Mouse (Mus musculus) kidney, embryonic 16.5 days (tissue): ENCODE data around the gene Cntrob. TPM values are rescaled to one million over a fixed set of nuclear protein-coding genes. Genes with fewer than 3 reads are reported as not detected.

ENCODE experiments used
- ATAC-seq: fragments of 200-750 bp; cut with Nextera tagmentation; 2 replicates; pipeline ENCODE4 v1.8.0; 2017; ENCODE audit warnings: moderate TSS enrichment; ENCODE audit not compliant: low FRiP score, low TSS enrichment
- H3K27ac ChIP-seq: fragments of 300-500 bp; sonication (generic); 2 replicates; pipeline ENCODE4 v1.5.1; 2014; ENCODE audit warnings: low read length
- H3K27me3 ChIP-seq: fragments of 300-500 bp; sonication (generic); 2 replicates; pipeline ENCODE4 v1.6.1; 2014; ENCODE audit warnings: low read length, control low read depth, mixed read lengths; ENCODE audit not compliant: insufficient read depth
- H3K36me3 ChIP-seq: fragments of 300-500 bp; sonication (generic); 2 replicates; pipeline ENCODE4 v1.6.1; 2014; ENCODE audit warnings: low read length, control low read depth, mixed read lengths; ENCODE audit not compliant: insufficient read depth
- H3K4me1 ChIP-seq: fragments of 300-500 bp; sonication (generic); 2 replicates; pipeline ENCODE4 v1.6.1; 2014; ENCODE audit warnings: low read length, control low read depth, mixed read lengths; ENCODE audit not compliant: insufficient read depth
- H3K4me2 ChIP-seq: fragments of 300-500 bp; sonication (generic); replicated peaks from 2 replicates; pipeline ENCODE4 v1.6.1; 2014; ENCODE audit warnings: low read depth, low read length
- H3K4me3 ChIP-seq: fragments of 300-500 bp; sonication (generic); 2 replicates; pipeline ENCODE4 v1.5.1; 2014; ENCODE audit warnings: mild to moderate bottlenecking, low read length
- H3K9ac ChIP-seq: fragments of 300-500 bp; sonication (generic); replicated peaks from 2 replicates; pipeline ENCODE4 v1.6.1; 2014; ENCODE audit warnings: low read length
- H3K9me3 ChIP-seq: fragments of 300-500 bp; sonication (generic); 2 replicates; pipeline ENCODE4 v1.6.1; 2016; ENCODE audit warnings: low read length, control low read depth
- WGBS: fragments of 180-500 bp; shearing (Covaris S2); extraction: QIAGEN DNeasy Blood & Tissue Kit; methylation state at CpG from one replicate; pipeline ENCODE4 v1.1.7; 2014; 5-methylcytosine and 5-hydroxymethylcytosine counted together
- polyA plus RNA-seq: library from polyadenylated mRNA; unstranded; fragments of >200 nt; fragmentation: Nextera tagmentation; extraction: Ambion mirVana; gene quantifications from 2 replicates; pipeline ENCODE4 v1.2.1, GENCODE M21; 2015

Gene Cntrob
- polyA plus RNA-seq, 1 experiment from 2014 or later, result 23.2 TPM

DNA sequence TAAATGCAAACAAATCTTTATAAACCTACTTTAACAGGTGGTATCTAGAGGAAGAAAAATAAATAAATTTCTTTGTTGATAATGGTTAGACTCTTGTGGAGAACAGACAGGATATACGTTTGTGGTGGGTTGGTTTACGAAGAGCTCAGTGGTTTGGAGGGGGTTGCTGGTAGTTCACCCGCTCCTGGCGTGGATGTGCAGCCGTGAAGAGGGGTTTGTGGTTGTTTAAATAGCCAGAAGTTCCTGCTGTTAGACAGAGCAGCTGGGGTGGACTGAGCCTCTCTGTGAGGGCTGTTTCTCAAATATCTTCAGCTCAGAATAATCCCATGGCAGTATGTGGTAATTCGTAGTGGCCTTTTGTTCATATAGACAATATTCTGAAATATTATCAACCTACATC is 47.9 kb downstream of the Cntrob start:
- H3K36me3 ChIP-seq, result no peaks in the 10 kb centered on the region
- H3K4me3 ChIP-seq, result no peak overlapping the region
- no peaks in the 10 kb centered on the region for H3K4me1 ChIP-seq
- H3K27ac ChIP-seq, result no peak overlapping the region
- H3K27me3 ChIP-seq, result 0 out of 2 replicates have a peak, but pooled peaks cover 2% of the 10 kb centered on the region
- no peak for ATAC-seq
- 79% methylated on average over 6 of the region's 6 CpGs for WGBS
- H3K9me3 ChIP-seq, result no peaks in the 10 kb centered on the region
- H3K4me2 ChIP-seq, result no peak overlapping the region
- H3K9ac ChIP-seq, result no peak overlapping the region

DNA sequence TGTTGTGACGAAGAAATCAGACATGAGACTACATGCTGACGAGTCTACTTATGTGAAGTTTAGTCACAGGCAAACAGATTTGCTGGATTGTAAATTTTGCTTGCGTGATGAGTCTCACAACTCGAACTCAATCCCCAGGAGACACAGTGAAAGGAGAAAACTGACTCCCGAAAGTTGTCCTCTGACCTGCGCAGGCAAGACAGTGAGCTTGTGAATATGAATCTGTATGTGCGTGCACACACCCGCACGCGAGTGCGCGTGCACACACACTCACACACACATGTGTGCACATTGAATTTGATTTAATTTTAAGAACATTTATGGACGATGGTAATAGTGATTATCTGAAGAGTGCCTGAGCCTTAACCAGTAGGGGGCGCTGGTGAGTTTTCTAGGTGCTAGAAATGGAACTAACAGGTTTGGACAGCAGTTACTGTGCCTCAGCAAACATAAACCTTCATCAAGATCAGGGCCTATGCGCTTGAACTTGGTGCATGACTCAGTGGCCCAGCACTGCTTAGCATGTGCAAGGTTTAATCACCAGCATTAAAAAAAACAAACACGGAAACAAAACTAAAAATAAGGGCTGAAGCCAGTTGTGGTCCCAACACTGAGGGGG is 51.3 kb downstream of the Cntrob start:
- no peak for ATAC-seq
- peaks cover 7% of the 10 kb centered on the region; the same call in 1 of the 2 replicates for H3K27me3 ChIP-seq
- no peaks in the 10 kb centered on the region; the same call in 1 of the 2 replicates for H3K4me1 ChIP-seq
- no peak overlapping the region for H3K27ac ChIP-seq
- 41% methylated on average over 16 of the region's 16 CpGs for WGBS
- H3K4me3 ChIP-seq, result no peak overlapping the region
- H3K4me2 ChIP-seq, result no peak overlapping the region
- H3K36me3 ChIP-seq, result no peaks in the 10 kb centered on the region
- no peaks in the 10 kb centered on the region for H3K9me3 ChIP-seq
- H3K9ac ChIP-seq, result no peak overlapping the region

DNA sequence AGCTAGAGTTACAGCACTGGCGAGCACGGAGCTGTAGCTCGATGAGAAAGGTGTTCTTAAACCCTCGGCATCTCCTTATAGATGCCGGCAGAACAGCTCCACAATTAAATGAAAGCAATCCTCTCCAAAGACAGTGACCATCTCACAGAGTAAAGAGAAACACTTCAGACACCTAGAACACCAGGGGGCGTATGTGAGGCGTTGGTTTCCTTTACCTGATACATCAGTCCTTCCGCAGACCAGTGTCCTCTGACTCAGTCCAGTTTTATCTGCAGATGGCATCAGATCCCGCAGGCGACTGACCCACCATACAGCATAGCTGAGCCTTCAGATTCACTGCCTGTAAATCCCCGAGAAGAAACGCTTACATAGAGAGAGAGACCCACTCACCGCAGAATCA is 54.0 kb downstream of the Cntrob start:
- peaks cover 8% of the 10 kb centered on the region; the same call in 1 of the 2 replicates for H3K4me1 ChIP-seq
- no peak for ATAC-seq
- no peaks in the 10 kb centered on the region for H3K9me3 ChIP-seq
- no peak overlapping the region for H3K4me2 ChIP-seq
- 16% methylated on average over 13 of the region's 13 CpGs for WGBS
- H3K9ac ChIP-seq, result 0 out of 2 replicates have a peak overlapping the region, but pooled peaks have one; percentile 15
- H3K27me3 ChIP-seq, result peaks cover 7% of the 10 kb centered on the region; the same call in 1 of the 2 replicates
- H3K27ac ChIP-seq, result no peak overlapping the region
- H3K36me3 ChIP-seq, result no peaks in the 10 kb centered on the region
- H3K4me3 ChIP-seq, result no peak overlapping the region

DNA sequence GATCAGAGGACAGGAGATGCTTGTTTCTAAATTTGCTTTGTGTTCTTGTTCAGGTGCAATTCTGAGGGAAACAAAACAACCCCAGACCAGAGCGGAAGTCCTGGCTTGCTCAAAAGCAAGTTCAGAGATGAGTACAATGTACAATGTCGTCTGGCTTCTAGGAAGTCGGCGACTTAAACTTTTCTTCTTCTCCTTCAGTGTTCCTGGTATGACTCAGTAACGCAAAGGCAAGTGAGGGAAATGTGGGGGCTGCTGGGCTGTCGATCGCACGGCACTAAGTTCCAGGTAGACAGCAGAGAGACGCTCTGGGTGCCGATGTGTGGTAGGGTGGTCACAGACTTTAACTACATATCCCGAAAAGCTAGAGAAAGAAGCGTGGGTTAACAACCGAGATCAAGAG is 55.5 kb downstream of the Cntrob start:
- Histone ChIP-seq H3K4me3 (no peak overlapping the region), H3K27me3 (peaks cover 7% of the 10 kb centered on the region; the same call in 1 of the 2 replicates), H3K9ac (no peak overlapping the region), H3K36me3 (no peaks in the 10 kb centered on the region), H3K9me3 (no peaks in the 10 kb centered on the region), H3K4me2 (no peak overlapping the region), H3K4me1 (peaks cover 8% of the 10 kb centered on the region; the same call in 1 of the 2 replicates), H3K27ac (no peak overlapping the region)
- no peak for ATAC-seq
- WGBS, result 82% methylated on average over 13 of the region's 13 CpGs

DNA sequence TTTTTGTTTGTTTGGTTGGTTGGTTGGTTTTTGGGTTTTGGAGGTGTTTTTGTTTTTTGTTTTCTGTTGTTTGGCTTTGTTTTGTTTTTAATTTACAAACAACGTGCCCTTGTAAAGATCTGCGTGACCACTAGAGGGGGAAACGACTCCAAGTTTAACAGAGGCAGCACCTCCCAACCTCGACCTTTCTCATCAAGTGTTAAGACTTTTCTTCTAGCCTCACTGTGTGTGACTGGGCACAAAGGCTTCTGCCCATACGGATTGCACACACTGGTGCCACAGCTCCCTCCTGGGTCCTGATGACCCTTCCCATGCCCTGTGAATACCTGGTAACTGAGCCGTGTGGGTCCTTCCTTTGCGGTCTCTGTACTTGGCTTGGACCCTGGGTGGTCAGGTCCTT is 56.2 kb downstream of the Cntrob start:
- whole genome bisulfite sequencing, result 34% methylated on average over 7 of the region's 7 CpGs
- Histone ChIP-seq H3K4me1 (peaks cover 8% of the 10 kb centered on the region; the same call in 1 of the 2 replicates), H3K4me2 (no peak overlapping the region), H3K9ac (no peak overlapping the region), H3K36me3 (no peaks in the 10 kb centered on the region), H3K27me3 (peaks cover 7% of the 10 kb centered on the region; the same call in 1 of the 2 replicates), H3K27ac (no peak overlapping the region), H3K4me3 (no peak overlapping the region), H3K9me3 (no peaks in the 10 kb centered on the region)
- ATAC-seq, result no peak

DNA sequence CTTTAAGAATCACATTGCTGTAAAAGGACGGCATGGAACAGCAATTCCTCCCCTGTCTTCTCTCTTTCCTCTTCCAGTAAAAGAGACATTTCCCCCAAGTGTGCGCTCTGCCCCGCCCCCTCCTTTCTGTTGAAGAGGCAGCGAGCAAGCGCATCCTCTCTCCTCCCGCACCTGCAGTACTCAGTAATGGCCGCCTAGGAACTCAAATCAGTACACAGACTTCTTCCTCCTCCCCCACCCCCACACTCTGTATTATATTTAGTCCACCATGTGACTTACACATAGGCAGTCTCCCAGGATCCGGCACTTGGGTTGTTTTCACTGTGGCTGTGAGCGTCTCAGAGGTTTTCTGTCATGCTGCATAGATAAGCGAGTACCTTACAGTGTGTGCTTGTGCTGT is 57.3 kb downstream of the Cntrob start:
- Histone ChIP-seq H3K27me3 (peaks cover 7% of the 10 kb centered on the region; the same call in 1 of the 2 replicates), H3K36me3 (no peaks in the 10 kb centered on the region), H3K4me1 (peaks cover 8% of the 10 kb centered on the region; the same call in 1 of the 2 replicates), H3K9me3 (no peaks in the 10 kb centered on the region), H3K27ac (no peak overlapping the region), H3K4me3 (peak overlapping the region; percentile 18), H3K9ac (no peak overlapping the region), H3K4me2 (peak overlapping the region; percentile 41)
- WGBS, result 20% methylated on average over 10 of the region's 10 CpGs
- ATAC-seq, result no peak

DNA sequence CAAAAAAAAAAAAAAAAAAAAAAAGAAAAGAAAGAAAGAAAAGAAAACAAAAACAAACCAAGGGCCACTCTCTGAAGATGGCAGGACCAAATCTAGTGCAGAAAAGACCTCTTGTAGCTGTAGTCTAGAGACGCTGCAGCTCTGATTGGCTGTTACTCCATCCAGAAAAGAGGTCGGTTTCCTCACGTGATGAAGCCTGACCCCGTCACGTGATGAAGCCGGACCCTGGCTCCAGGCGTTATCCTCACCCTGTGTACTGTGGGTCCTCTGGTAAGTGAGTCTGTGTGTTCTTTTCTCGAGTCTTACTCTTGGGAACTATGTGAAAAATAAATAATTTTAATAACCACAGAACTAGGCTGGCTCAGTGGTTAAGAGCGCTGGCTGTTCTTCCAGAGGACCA is 58.2 kb downstream of the Cntrob start:
- peaks cover 8% of the 10 kb centered on the region; the same call in 1 of the 2 replicates for H3K4me1 ChIP-seq
- WGBS, result 77% methylated on average over 9 of the region's 9 CpGs
- ATAC-seq, result no peak

DNA sequence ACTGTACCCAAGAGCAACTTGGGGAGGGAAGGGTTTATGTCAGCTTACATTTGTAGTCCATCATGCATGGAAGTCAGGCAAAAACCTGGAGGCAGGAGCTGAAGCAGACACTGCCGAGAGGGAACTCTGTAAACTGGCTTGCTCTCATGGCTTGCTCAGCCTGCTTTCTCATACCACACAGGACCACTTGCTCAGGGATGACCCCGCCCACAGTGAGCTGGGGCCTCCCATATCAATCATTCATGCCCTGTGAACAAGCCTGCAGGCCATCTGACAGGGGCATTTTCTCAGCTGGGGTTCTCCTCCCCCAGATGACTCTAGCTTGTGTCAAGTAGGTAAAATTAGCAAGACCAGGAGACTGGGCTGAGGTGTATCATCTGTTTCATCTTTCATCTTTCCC is 59.3 kb downstream of the Cntrob start:
- Histone ChIP-seq H3K36me3 (no peaks in the 10 kb centered on the region), H3K9me3 (no peaks in the 10 kb centered on the region), H3K27me3 (no peaks in the 10 kb centered on the region), H3K4me2 (no peak overlapping the region), H3K4me1 (peaks cover 8% of the 10 kb centered on the region; the same call in 1 of the 2 replicates), H3K4me3 (no peak overlapping the region), H3K9ac (no peak overlapping the region), H3K27ac (no peak overlapping the region)
- ATAC-seq, result peak; percentile 57; the same call in 1 of the 2 replicates
- WGBS, result 21% methylated on average over 2 of the region's 2 CpGs

More for the DNA sequence above, 58.2 kb downstream of the Cntrob start:
- Histone ChIP-seq H3K9ac (no peak overlapping the region), H3K4me3 (no peak overlapping the region), H3K27me3 (peaks cover 4% of the 10 kb centered on the region; the same call in 1 of the 2 replicates), H3K4me2 (no peak overlapping the region), H3K36me3 (no peaks in the 10 kb centered on the region), H3K9me3 (no peaks in the 10 kb centered on the region), H3K27ac (no peak overlapping the region)

DNA sequence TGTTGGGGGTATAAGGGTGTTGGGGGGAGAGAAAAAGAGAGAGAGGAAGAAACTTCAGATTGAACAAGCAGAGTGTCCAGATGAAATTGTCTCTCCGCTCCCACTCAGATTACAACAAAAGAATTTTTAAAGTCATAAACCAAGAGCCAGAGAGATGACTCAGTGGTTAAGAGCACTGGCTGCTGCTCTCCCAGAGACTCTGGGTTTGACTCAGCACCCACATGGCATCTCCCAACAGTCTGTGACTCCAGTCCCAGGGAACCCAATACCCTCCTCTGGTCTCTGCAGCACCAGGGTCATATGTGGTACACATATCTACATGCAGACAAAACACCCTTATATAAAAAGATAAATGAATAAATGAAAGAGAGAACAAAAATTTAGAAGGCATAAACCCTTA is 63.5 kb downstream of the Cntrob start:
- Histone ChIP-seq H3K9me3 (no peaks in the 10 kb centered on the region), H3K27me3 (peaks cover 4% of the 10 kb centered on the region; the same call in 1 of the 2 replicates), H3K9ac (no peak overlapping the region), H3K4me2 (no peak overlapping the region), H3K36me3 (no peaks in the 10 kb centered on the region), H3K27ac (no peak overlapping the region), H3K4me1 (no peaks in the 10 kb centered on the region), H3K4me3 (no peak overlapping the region)
- ATAC-seq, result no peak
- WGBS, result 84% methylated on average over 1 of the region's 1 CpGs

DNA sequence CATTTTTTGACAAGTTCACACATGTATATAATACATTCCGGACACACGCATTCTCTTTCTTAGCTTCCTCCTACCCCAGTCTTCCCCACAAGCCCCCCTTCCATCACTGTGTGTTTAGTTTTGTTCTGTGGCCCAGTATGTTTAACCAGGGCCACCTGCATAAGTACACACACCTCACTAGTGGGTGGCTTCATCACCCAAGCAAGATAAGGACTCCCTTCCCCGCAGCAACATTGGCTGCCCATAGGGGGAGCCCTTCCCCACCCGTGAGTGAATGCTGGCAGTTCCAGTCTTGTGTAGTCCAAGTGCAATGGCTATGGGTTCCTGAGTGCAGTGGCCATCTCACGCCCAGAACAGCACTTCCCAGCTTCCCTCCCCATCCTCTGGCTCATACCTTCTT is 65.3 kb downstream of the Cntrob start:
- ATAC-seq, result peak; percentile 57; the same call in 1 of the 2 replicates

More for the DNA sequence above, 65.3 kb downstream of the Cntrob start:
- no peak overlapping the region for H3K4me3 ChIP-seq
- peaks cover 4% of the 10 kb centered on the region; the same call in 1 of the 2 replicates for H3K27me3 ChIP-seq
- no peak overlapping the region for H3K9ac ChIP-seq
- no peak overlapping the region for H3K4me2 ChIP-seq
- no peak overlapping the region for H3K27ac ChIP-seq
- no peaks in the 10 kb centered on the region for H3K36me3 ChIP-seq
- H3K4me1 ChIP-seq, result no peaks in the 10 kb centered on the region
- whole genome bisulfite sequencing, result 56% methylated on average over 5 of the region's 5 CpGs
- H3K9me3 ChIP-seq, result no peaks in the 10 kb centered on the region
